Mouse (Mus musculus) heart, embryonic 12.5 days (tissue): ENCODE results near the gene Polr3g. TPM values are rescaled to one million over a fixed set of nuclear protein-coding genes. Genes with fewer than 3 reads are reported as not detected.

Experiments
- ATAC-seq: fragments of 200-750 bp; cut with Nextera tagmentation; 2 replicates; pipeline ENCODE4 v1.8.0; 2017; ENCODE audit warnings: moderate TSS enrichment, moderate library complexity; ENCODE audit not compliant: insufficient number of reproducible peaks, low FRiP score
- H3K27ac ChIP-seq: fragments of 300-500 bp; sonication (generic); 2 replicates; pipeline ENCODE4 v1.5.1; 2016; ENCODE audit warnings: mild to moderate bottlenecking, moderate library complexity; ENCODE audit not compliant: poor library complexity, severe bottlenecking
- H3K27me3 ChIP-seq: fragments of 300-500 bp; sonication (generic); replicated peaks from 2 replicates; pipeline ENCODE4 v1.6.1; 2016; ENCODE audit warnings: mild to moderate bottlenecking, moderate library complexity
- H3K36me3 ChIP-seq: fragments of 300-500 bp; sonication (generic); 2 replicates; pipeline ENCODE4 v1.6.1; 2016; ENCODE audit warnings: mild to moderate bottlenecking, moderate library complexity
- H3K4me1 ChIP-seq: fragments of 300-500 bp; sonication (generic); replicated peaks from 2 replicates; pipeline ENCODE4 v1.6.1; 2016; ENCODE audit warnings: mild to moderate bottlenecking
- H3K4me2 ChIP-seq: fragments of 300-500 bp; sonication (generic); 2 replicates; pipeline ENCODE4 v1.6.1; 2016; ENCODE audit warnings: mild to moderate bottlenecking, moderate library complexity
- H3K4me3 ChIP-seq: fragments of 300-500 bp; sonication (generic); 2 replicates; pipeline ENCODE4 v1.5.1; 2016; ENCODE audit warnings: mild to moderate bottlenecking
- H3K9ac ChIP-seq: fragments of 300-500 bp; sonication (generic); 2 replicates; pipeline ENCODE4 v1.6.1; 2016; ENCODE audit warnings: mild to moderate bottlenecking, moderate library complexity
- H3K9me3 ChIP-seq: fragments of 300-500 bp; sonication (generic); replicated peaks from 2 replicates; pipeline ENCODE4 v1.6.1; 2016; ENCODE audit warnings: mild to moderate bottlenecking, moderate library complexity
- WGBS: fragments of 180-500 bp; shearing (Covaris S2); methylation state at CpG from one replicate; pipeline ENCODE4 v1.1.7; 2016; 5-methylcytosine and 5-hydroxymethylcytosine counted together
- polyA plus RNA-seq: library from polyadenylated mRNA; unstranded; fragments of >200 nt; fragmentation: Nextera tagmentation; extraction: Ambion mirVana; gene quantifications from 2 replicates; pipeline ENCODE4 v1.2.1, GENCODE M21; 2016

Gene Polr3g
- polyA plus RNA-seq, result 19.7 and 20.7 TPM in 2 replicates

- peaks cover 24% of the 10 kb centered on the region for H3K4me1 ChIP-seq
- under 1% methylated on average over 61 of the region's 61 CpGs for WGBS
- H3K4me3 ChIP-seq, result peak within 1 kb of the TSS; percentile 77
- H3K9ac ChIP-seq, result peak within 1 kb of the TSS; percentile 84
- peak within 1 kb of the TSS; percentile 87 for H3K27ac ChIP-seq
- no peaks in the 10 kb centered on the region for H3K36me3 ChIP-seq
- H3K27me3 ChIP-seq, result no peaks in the 10 kb centered on the region
- peak; percentile 97 for ATAC-seq
- H3K9me3 ChIP-seq, result no peaks in the 10 kb centered on the region
- H3K4me2 ChIP-seq, result peak within 1 kb of the TSS; percentile 97
These were observed at the start of gene Polr3g, which contains the start of gene Mblac2 for GRCm38 (mm10) chr13:81710775-81711545. TSS of gene Polr3g (minus strand) at chr13:81711013. TSS of gene Mblac2 (plus strand) at chr13:81711341.

GRCm38 (mm10) chr13:81760379-81760778, 49.6 kb upstream of the Polr3g start:
- Histone ChIP-seq H3K27ac (no peak overlapping the region), H3K9ac (no peak overlapping the region), H3K4me3 (no peak overlapping the region), H3K4me2 (no peak overlapping the region), H3K9me3 (no peaks in the 10 kb centered on the region), H3K27me3 (no peaks in the 10 kb centered on the region), H3K36me3 (no peaks in the 10 kb centered on the region), H3K4me1 (peaks cover 10% of the 10 kb centered on the region; the same call in 1 of the 2 replicates)
- 23% methylated on average over 3 of the region's 3 CpGs for WGBS
- no peak for ATAC-seq

- H3K36me3 ChIP-seq, result no peaks in the 10 kb centered on the region
These were observed 46.3 kb upstream of the Polr3g start for GRCm38 (mm10) chr13:81757058-81757660.

GRCm38 (mm10) chr13:81755324-81755723, 44.5 kb upstream of the Polr3g start:
- Histone ChIP-seq H3K36me3 (no peaks in the 10 kb centered on the region), H3K4me1 (no peaks in the 10 kb centered on the region), H3K4me2 (no peak overlapping the region), H3K27ac (no peak overlapping the region), H3K9ac (no peak overlapping the region), H3K9me3 (no peaks in the 10 kb centered on the region), H3K27me3 (no peaks in the 10 kb centered on the region), H3K4me3 (no peak overlapping the region)
- 89% methylated on average over 1 of the region's 1 CpGs for WGBS
- no peak for ATAC-seq

More at GRCm38 (mm10) chr13:81757058-81757660, 46.3 kb upstream of the Polr3g start:
- H3K9me3 ChIP-seq, result no peaks in the 10 kb centered on the region
- H3K4me1 ChIP-seq, result 0 out of 2 replicates have a peak, but pooled peaks cover 2% of the 10 kb centered on the region
- 62% methylated on average over 5 of the region's 5 CpGs for WGBS
- H3K4me2 ChIP-seq, result no peak overlapping the region
- H3K27ac ChIP-seq, result no peak overlapping the region
- ATAC-seq, result no peak
- no peaks in the 10 kb centered on the region for H3K27me3 ChIP-seq
- no peak overlapping the region for H3K9ac ChIP-seq
- H3K4me3 ChIP-seq, result no peak overlapping the region

GRCm38 (mm10) chr13:81754878-81755277, 44.1 kb upstream of the Polr3g start:
- no peaks in the 10 kb centered on the region for H3K9me3 ChIP-seq
- ATAC-seq, result 0 out of 2 replicates have a peak, but pooled peaks have one; percentile 48
- H3K36me3 ChIP-seq, result no peaks in the 10 kb centered on the region
- no peaks in the 10 kb centered on the region for H3K27me3 ChIP-seq
- H3K9ac ChIP-seq, result no peak overlapping the region
- H3K4me2 ChIP-seq, result no peak overlapping the region
- H3K4me3 ChIP-seq, result no peak overlapping the region
- H3K27ac ChIP-seq, result no peak overlapping the region
- 0 out of 2 replicates have a peak, but pooled peaks cover 2% of the 10 kb centered on the region for H3K4me1 ChIP-seq

- ATAC-seq, result no peak
- Histone ChIP-seq H3K9ac (no peak overlapping the region), H3K27me3 (no peaks in the 10 kb centered on the region), H3K36me3 (no peaks in the 10 kb centered on the region), H3K9me3 (no peaks in the 10 kb centered on the region), H3K27ac (no peak overlapping the region), H3K4me3 (no peak overlapping the region), H3K4me1 (no peaks in the 10 kb centered on the region), H3K4me2 (no peak overlapping the region)
- WGBS, result 31% methylated on average over 2 of the region's 2 CpGs
These were observed 33.2 kb upstream of the Polr3g start for GRCm38 (mm10) chr13:81744092-81744396.

- H3K36me3 ChIP-seq, result no peaks in the 10 kb centered on the region
- no peak overlapping the region for H3K9ac ChIP-seq
- no peaks in the 10 kb centered on the region for H3K27me3 ChIP-seq
- H3K4me1 ChIP-seq, result no peaks in the 10 kb centered on the region
- H3K27ac ChIP-seq, result no peak overlapping the region
- H3K4me2 ChIP-seq, result no peak overlapping the region
- ATAC-seq, result no peak
- no peaks in the 10 kb centered on the region for H3K9me3 ChIP-seq
- no peak overlapping the region for H3K4me3 ChIP-seq
- 37% methylated on average over 10 of the region's 10 CpGs for WGBS
These were observed 32.7 kb upstream of the Polr3g start for GRCm38 (mm10) chr13:81743391-81744091.

GRCm38 (mm10) chr13:81740898-81741297, 30.1 kb upstream of the Polr3g start:
- Histone ChIP-seq H3K9ac (no peak overlapping the region), H3K4me2 (no peak overlapping the region), H3K27me3 (no peaks in the 10 kb centered on the region), H3K9me3 (no peaks in the 10 kb centered on the region), H3K4me1 (no peaks in the 10 kb centered on the region), H3K27ac (no peak overlapping the region), H3K4me3 (no peak overlapping the region), H3K36me3 (no peaks in the 10 kb centered on the region)
- 39% methylated on average over 3 of the region's 3 CpGs for WGBS
- ATAC-seq, result no peak

GRCm38 (mm10) chr13:81736606-81737005, 25.8 kb upstream of the Polr3g start:
- no peak for ATAC-seq
- Histone ChIP-seq H3K36me3 (no peaks in the 10 kb centered on the region), H3K9ac (no peak overlapping the region), H3K4me2 (no peak overlapping the region), H3K27me3 (no peaks in the 10 kb centered on the region), H3K4me3 (no peak overlapping the region), H3K4me1 (no peaks in the 10 kb centered on the region), H3K9me3 (no peaks in the 10 kb centered on the region), H3K27ac (no peak overlapping the region)
- WGBS, result 81% methylated on average over 5 of the region's 5 CpGs

GRCm38 (mm10) chr13:81730362-81730761, 19.5 kb upstream of the Polr3g start:
- 62% methylated on average over 1 of the region's 1 CpGs for WGBS
- no peaks in the 10 kb centered on the region for H3K27me3 ChIP-seq
- no peak for ATAC-seq

GRCm38 (mm10) chr13:81729102-81729501, 18.3 kb upstream of the Polr3g start:
- Histone ChIP-seq H3K27me3 (no peaks in the 10 kb centered on the region), H3K4me2 (no peak overlapping the region), H3K9ac (no peak overlapping the region), H3K36me3 (no peaks in the 10 kb centered on the region), H3K4me1 (peaks cover 7% of the 10 kb centered on the region; the same call in 1 of the 2 replicates), H3K27ac (no peak overlapping the region), H3K9me3 (no peaks in the 10 kb centered on the region; the same call in 1 of the 2 replicates), H3K4me3 (no peak overlapping the region)
- 68% methylated on average over 4 of the region's 4 CpGs for WGBS
- no peak for ATAC-seq

More at GRCm38 (mm10) chr13:81730362-81730761, 19.5 kb upstream of the Polr3g start:
- no peak overlapping the region for H3K9ac ChIP-seq
- peaks cover 7% of the 10 kb centered on the region; the same call in 1 of the 2 replicates for H3K4me1 ChIP-seq
- no peaks in the 10 kb centered on the region; the same call in 1 of the 2 replicates for H3K9me3 ChIP-seq
- no peak overlapping the region for H3K4me2 ChIP-seq
- H3K36me3 ChIP-seq, result no peaks in the 10 kb centered on the region
- H3K4me3 ChIP-seq, result no peak overlapping the region
- no peak overlapping the region for H3K27ac ChIP-seq
